Mouse (Mus musculus) mature B cell (primary cell): Measurements from ENCODE around the gene Pepd.

ENCODE experiments used
- in situ Hi-C: fragments of 300-500 bp; cut with MboI; formaldehyde crosslinking; loops from 2 replicates; pipeline ENCODE4 v1.14.3; 2019

Gene Pepd

GRCm38 (mm10) chr7:35055619-35056435 is 143.6 kb downstream of the Pepd start:
- in situ Hi-C loops: no loop called here

GRCm38 (mm10) chr7:35056436-35056864 is 144.3 kb downstream of the Pepd start, which contains the start of gene Cebpg:
Gene Cebpg (minus strand): TSS chr7:35056573.
- in situ Hi-C loops: no loop called here

GRCm38 (mm10) chr7:35056999-35057398 is 144.8 kb downstream of the Pepd start:
- in situ Hi-C loops: no loop called here

DNA sequence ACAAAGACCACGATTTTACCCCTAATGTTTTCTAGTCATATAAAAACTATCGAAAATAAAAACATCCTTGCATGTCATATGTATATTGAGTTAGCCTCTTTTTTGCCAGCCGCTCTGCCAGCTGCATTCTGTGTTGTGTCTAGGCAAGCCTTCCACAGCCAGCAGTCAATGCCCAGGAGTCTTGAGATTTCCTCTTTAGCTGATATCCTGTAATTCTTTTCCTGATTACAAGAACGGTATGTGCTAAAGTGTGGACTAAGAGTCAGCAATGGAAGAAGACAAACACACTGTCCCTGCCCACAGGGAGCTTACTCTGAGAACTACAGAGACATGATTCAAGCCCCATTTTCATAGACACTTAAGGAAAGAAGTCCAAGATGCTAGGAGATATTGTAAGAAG is 145.4 kb downstream of the Pepd start:
- in situ Hi-C loops: no loop called here

- in situ Hi-C loops: no loop called here
These were observed 146.2 kb downstream of the Pepd start for GRCm38 (mm10) chr7:35058329-35058728.

DNA sequence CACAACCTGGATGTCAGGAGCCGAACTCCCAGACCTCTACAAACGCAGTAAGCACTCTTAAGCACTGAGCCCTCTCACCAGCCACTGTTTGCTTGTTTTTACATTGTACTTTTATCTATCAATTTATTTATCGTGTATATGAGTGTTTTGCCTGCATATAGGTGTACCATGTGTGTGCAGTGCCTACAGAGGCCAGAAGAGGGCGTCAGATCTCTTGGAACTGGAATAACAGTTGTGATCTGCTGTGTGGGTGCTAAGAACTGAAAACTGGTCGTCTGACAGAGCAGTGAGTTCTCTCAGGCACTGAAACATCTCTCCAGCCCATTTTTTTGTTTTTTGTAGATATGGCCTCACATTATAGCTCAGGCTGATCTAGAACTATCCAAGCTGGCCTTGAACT is 147.3 kb downstream of the Pepd start:
- in situ Hi-C loops: no loop called here

GRCm38 (mm10) chr7:35064286-35065258 is 152.4 kb downstream of the Pepd start:
- in situ Hi-C loops: no loop called here

DNA sequence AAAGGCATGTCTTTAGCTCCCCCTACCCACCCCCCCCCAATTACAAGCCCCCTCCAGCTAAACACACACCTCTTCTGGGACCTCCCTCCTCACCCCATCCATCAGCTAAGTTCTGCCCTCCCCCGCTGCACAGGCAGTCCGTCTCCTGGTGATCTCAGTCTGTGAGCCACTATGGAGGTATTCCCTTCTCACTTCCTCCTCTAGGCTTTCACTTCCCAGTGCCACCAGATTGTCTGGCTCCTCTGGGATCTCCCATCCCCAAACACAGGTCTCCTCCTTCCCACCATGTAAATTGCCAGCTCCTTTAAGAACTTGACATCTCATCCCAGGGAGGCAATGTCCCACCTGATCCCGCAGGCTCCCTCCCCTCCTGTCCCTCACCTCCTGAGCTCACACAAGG is 153.8 kb downstream of the Pepd start:
- in situ Hi-C loops: no loop called here

DNA sequence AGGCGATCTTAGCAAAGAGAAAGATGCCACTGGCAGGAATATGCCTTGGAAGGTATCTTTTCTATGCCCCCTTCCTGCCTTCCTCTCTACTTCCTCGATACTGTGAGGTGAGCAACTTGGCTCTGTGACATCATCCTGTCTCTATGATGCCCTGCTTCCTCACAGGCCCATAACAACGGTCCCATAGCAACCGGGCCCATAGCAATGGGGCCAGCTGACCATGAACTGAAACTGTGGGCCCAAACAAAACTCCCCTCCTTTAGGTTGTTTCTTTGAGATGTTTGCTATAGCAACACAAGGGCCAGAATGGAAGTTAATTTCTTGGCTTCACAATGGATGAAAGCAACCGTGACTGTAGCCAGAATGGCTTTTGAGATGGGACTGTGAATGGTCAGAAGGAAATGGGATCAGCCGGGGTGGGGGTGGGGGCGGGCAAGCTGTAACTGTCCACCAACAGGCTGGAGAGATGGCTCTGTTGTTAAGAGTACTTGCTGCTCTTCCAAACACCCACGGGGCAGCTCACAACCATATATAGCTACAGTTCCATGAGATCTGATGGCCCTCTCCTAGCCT is 154.5 kb downstream of the Pepd start:
- in situ Hi-C loops: no loop called here

DNA sequence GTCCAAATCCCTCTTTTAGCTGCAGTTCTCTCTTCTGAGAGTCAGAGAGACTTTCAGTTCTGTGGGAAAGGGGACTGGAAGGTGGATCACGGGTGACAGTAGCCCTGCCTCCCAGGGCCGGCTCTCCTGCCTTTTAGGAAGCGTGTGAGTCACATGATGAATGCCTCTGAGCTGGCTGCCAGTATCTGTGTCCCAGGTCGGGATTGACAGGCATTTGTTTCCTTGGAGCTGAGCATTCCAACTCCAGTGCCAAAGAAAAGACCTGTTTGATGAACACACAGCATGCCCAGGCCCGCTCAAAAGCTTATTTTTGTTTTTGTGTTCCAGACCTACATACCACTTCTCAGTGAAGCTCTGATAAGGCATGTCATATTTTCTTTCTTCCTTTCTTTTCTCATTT is 164.5 kb downstream of the Pepd start:
- in situ Hi-C loops: no loop called here

DNA sequence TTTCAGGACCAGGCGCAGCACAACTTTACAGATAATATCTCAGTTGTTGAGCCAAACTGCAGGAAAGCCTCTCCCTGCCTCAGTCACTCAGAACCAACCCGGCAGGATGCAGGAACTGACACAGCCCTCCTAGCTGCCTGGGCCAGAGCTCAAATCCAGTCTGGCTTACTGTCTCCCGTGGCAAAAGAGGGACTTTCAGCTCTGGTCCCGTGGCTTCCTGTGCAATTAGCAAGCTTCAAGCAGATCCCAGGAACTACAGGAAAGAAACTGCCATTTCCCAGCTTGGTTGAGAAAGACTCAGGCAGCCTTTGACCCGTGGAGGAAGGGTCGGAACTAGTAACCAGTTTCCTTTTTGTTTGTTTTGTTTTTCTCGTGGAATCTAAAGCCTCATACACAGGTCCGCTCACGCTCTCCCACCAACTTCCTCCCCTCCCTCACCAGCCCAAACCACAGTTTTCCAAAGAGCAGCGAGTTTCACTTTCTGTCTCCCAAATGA is 168.7 kb downstream of the Pepd start:
- in situ Hi-C loops: no loop called here

DNA sequence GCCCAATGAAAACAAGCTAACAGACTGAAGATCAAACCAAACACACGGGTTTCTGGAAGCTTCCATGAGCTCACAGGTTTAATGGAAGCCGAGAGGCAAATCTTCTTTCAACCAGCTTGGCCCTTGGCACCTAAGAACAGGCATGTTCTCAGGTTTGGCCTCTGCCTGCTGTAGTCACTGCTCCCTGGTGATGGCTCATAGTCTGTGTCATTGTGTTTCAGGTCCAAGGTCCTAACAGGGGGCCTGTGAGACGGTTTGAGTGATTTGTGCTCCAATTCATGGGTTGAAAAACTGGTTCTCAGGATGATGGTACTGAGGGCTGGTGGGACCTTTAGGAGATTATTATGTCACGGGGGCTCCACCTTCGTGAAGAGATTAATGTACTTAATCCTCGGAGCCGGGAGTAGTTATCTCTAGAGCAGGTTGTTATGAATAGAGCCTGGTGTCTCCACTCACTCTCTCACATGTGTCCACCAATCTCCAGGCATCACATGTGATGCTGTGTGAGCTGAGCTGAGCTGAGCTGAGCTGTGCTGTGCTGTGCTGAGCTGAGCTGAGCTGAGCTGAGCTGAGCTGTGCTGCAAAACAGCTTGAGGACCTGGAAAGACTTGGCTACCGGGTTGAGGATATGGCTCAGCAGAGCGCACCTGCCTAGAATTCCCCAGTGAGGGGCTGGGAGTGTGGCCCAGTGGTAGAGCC is 169.4 kb downstream of the Pepd start:
- in situ Hi-C loops: no loop called here

- in situ Hi-C loops: no loop called here
These were observed 172.6 kb downstream of the Pepd start for GRCm38 (mm10) chr7:35084565-35085360.

GRCm38 (mm10) chr7:35086271-35086861 is 174.2 kb downstream of the Pepd start:
- in situ Hi-C loops: no loop called here

DNA sequence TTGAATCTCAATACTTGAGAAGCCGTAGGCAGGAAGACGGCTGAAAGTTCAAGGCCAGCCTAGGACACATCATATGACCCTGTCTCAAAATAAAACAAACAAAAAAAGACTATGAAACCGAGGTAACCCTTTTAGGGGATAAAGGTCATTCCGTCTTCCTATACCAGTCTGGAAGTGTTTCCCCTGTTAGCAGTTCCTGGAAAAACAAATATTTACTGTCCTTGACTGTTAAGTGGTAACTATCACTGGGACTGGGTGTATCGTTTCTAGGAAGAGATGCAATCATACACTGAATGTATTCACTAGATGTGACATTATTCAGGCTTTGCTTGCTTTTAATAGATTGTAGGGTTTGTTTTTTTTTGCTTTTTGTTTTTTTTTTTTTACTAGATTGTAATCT is 178.4 kb downstream of the Pepd start:
- in situ Hi-C loops: no loop called here
